Mouse (Mus musculus) limb, embryonic 14.5 days (tissue): ENCODE measurements around the gene Sh2b3. TPM values are rescaled to one million over a fixed set of nuclear protein-coding genes. Genes with fewer than 3 reads are reported as not detected.

Source experiments
- ATAC-seq: fragments of 200-750 bp; cut with Nextera tagmentation; 2 replicates; pipeline ENCODE4 v1.8.0; 2017; ENCODE audit warnings: low read depth, moderate number of reproducible peaks, moderate TSS enrichment; ENCODE audit not compliant: low FRiP score
- DNase-seq: peaks from one replicate; pipeline ENCODE4 v3.0.0-alpha.2; 2015; ENCODE audit warnings: low spot score
- H3K27ac ChIP-seq: fragments of 300-500 bp; sonication (generic); replicated peaks from 2 replicates; pipeline ENCODE4 v1.5.1; 2014; ENCODE audit warnings: low read depth, mild to moderate bottlenecking, low read length, moderate library complexity, mixed read lengths
- H3K27me3 ChIP-seq: fragments of 300-500 bp; sonication (generic); 2 replicates; pipeline ENCODE4 v1.6.1; 2014; ENCODE audit warnings: low read length, mixed read lengths; ENCODE audit not compliant: control insufficient read depth, insufficient read depth
- H3K36me3 ChIP-seq: fragments of 300-500 bp; sonication (generic); 2 replicates; pipeline ENCODE4 v1.6.1; 2014; ENCODE audit warnings: mild to moderate bottlenecking, low read length, moderate library complexity, mixed read lengths; ENCODE audit not compliant: control insufficient read depth, insufficient read depth
- H3K4me1 ChIP-seq: fragments of 300-500 bp; sonication (generic); 2 replicates; pipeline ENCODE4 v1.6.1; 2014; ENCODE audit warnings: antibody characterized with exemption, low read length, mixed read lengths; ENCODE audit not compliant: control insufficient read depth, insufficient read depth
- H3K4me2 ChIP-seq: fragments of 300-500 bp; sonication (generic); replicated peaks from 2 replicates; pipeline ENCODE4 v1.6.1; 2014; ENCODE audit warnings: low read depth, mild to moderate bottlenecking, low read length, moderate library complexity; ENCODE audit not compliant: severe bottlenecking
- H3K4me3 ChIP-seq: fragments of 300-500 bp; sonication (generic); replicated peaks from 2 replicates; pipeline ENCODE4 v1.5.1; 2014; ENCODE audit warnings: low read length
- H3K9ac ChIP-seq: fragments of 300-500 bp; sonication (generic); 2 replicates; pipeline ENCODE4 v1.6.1; 2014; ENCODE audit warnings: mild to moderate bottlenecking, low read depth, low read length, moderate library complexity; ENCODE audit not compliant: severe bottlenecking
- H3K9me3 ChIP-seq: fragments of 300-500 bp; sonication (generic); 2 replicates; pipeline ENCODE4 v1.6.1; 2016; ENCODE audit warnings: low read length; ENCODE audit not compliant: control insufficient read depth
- POLR2A ChIP-seq: fragments of 200-500 bp; IDR thresholded peaks from 2 replicates; pipeline ENCODE4 v1.8.0; 2012; ENCODE audit warnings: inconsistent platforms, mild to moderate bottlenecking, moderate library complexity, borderline replicate concordance; ENCODE audit not compliant: insufficient read depth, insufficient read length; ENCODE audit errors: extremely low read depth
- WGBS: fragments of 180-500 bp; shearing (Covaris S2); extraction: QIAGEN DNeasy Blood & Tissue Kit; methylation state at CpG from one replicate; pipeline ENCODE4 v1.1.7; 2014; 5-methylcytosine and 5-hydroxymethylcytosine counted together
- polyA plus RNA-seq, 2 experiments: library from polyadenylated mRNA; depleted of rRNA in 1 of 2; stranded (reverse) in 1 of 2; unstranded in 1 of 2; fragments of >200 nt; fragmentation: Nextera tagmentation in 1 of 2; extraction: Ambion mirVana in 1 of 2; gene quantifications; 2 replicates each; pipeline versions ENCODE4 v1.2.1 to v1.2.3; 2012 to 2014

Gene Sh2b3
- polyA plus RNA-seq, 2 experiments: 18.5 to 24.1 TPM

GRCm38 (mm10) chr5:121810331-121811151, 26.9 kb downstream of the Sh2b3 start:
- H3K9ac ChIP-seq: no peak overlapping the region
- H3K9me3 ChIP-seq: no peaks in the 10 kb centered on the region
- H3K36me3 ChIP-seq: peaks cover 65% of the 10 kb centered on the region
- 88% methylated on average over 17 of the region's 17 CpGs for WGBS
- no peaks in the 10 kb centered on the region for H3K4me1 ChIP-seq
- no peak for TF ChIP-seq POLR2A
- no peaks in the 10 kb centered on the region for H3K27me3 ChIP-seq
- DNase-seq: no peak
- H3K4me2 ChIP-seq: no peak overlapping the region
- H3K4me3 ChIP-seq: no peak overlapping the region
- H3K27ac ChIP-seq: no peak overlapping the region
- no peak for ATAC-seq

GRCm38 (mm10) chr5:121809667-121810224, 27.7 kb downstream of the Sh2b3 start:
- Histone ChIP-seq H3K9ac (no peak overlapping the region), H3K4me3 (no peak overlapping the region), H3K4me1 (no peaks in the 10 kb centered on the region), H3K4me2 (no peak overlapping the region), H3K36me3 (peaks cover 69% of the 10 kb centered on the region), H3K27me3 (no peaks in the 10 kb centered on the region), H3K27ac (no peak overlapping the region), H3K9me3 (no peaks in the 10 kb centered on the region)
- WGBS: 73% methylated on average over 5 of the region's 5 CpGs
- DNase-seq (no peak), ATAC-seq (no peak)
- no peak for TF ChIP-seq POLR2A

GRCm38 (mm10) chr5:121808202-121808601, 29.2 kb downstream of the Sh2b3 start:
- H3K9me3 ChIP-seq: no peaks in the 10 kb centered on the region
- no peak overlapping the region for H3K9ac ChIP-seq
- H3K4me3 ChIP-seq: no peak overlapping the region
- H3K27ac ChIP-seq: no peak overlapping the region
- 75% methylated on average over 2 of the region's 2 CpGs for WGBS
- no peak overlapping the region for H3K4me2 ChIP-seq
- H3K27me3 ChIP-seq: no peaks in the 10 kb centered on the region
- no peak for DNase-seq
- TF ChIP-seq POLR2A: no peak
- peaks cover 71% of the 10 kb centered on the region for H3K36me3 ChIP-seq
- no peak for ATAC-seq
- H3K4me1 ChIP-seq: no peaks in the 10 kb centered on the region

GRCm38 (mm10) chr5:121807186-121807585, 30.3 kb downstream of the Sh2b3 start:
- H3K4me2 ChIP-seq: no peak overlapping the region

GRCm38 (mm10) chr5:121798447-121798846, 39.0 kb downstream of the Sh2b3 start:
- H3K4me1 ChIP-seq: no peaks in the 10 kb centered on the region
- no peak overlapping the region for H3K4me2 ChIP-seq
- H3K9me3 ChIP-seq: no peaks in the 10 kb centered on the region
- no peak for TF ChIP-seq POLR2A
- no peak for ATAC-seq
- no peak for DNase-seq
- no peak overlapping the region for H3K4me3 ChIP-seq
- H3K27me3 ChIP-seq: no peaks in the 10 kb centered on the region
- no peak overlapping the region for H3K9ac ChIP-seq
- H3K36me3 ChIP-seq: peaks cover 89% of the 10 kb centered on the region
- H3K27ac ChIP-seq: no peak overlapping the region
- 95% methylated on average over 2 of the region's 2 CpGs for WGBS

More at GRCm38 (mm10) chr5:121807186-121807585, 30.3 kb downstream of the Sh2b3 start:
- Histone ChIP-seq H3K4me1 (no peaks in the 10 kb centered on the region), H3K9ac (no peak overlapping the region), H3K9me3 (no peaks in the 10 kb centered on the region), H3K27ac (no peak overlapping the region), H3K27me3 (no peaks in the 10 kb centered on the region), H3K4me3 (no peak overlapping the region), H3K36me3 (peaks cover 71% of the 10 kb centered on the region)
- ATAC-seq (no peak), DNase-seq (no peak)
- TF ChIP-seq POLR2A: no peak
- 77% methylated on average over 3 of the region's 3 CpGs for WGBS
